Mouse (Mus musculus) midbrain, embryonic 11.5 days (tissue): ENCODE measurements around the gene Dnmt3b. TPM values are rescaled to one million over a fixed set of nuclear protein-coding genes. Genes with fewer than 3 reads are reported as not detected.

Experiments
- ATAC-seq: fragments of 200-750 bp; cut with Nextera tagmentation; 2 replicates; pipeline ENCODE4 v1.8.0; 2017; ENCODE audit warnings: moderate TSS enrichment, moderate library complexity; ENCODE audit not compliant: low FRiP score
- DNase-seq: peaks from one replicate; pipeline ENCODE4 v3.0.0; 2015; ENCODE audit warnings: low spot score; ENCODE audit errors: missing footprints
- H3K27ac ChIP-seq: fragments of 300-500 bp; sonication (generic); 2 replicates; pipeline ENCODE4 v1.5.1; 2014; ENCODE audit warnings: low read depth, low read length
- H3K27me3 ChIP-seq: fragments of 300-500 bp; sonication (generic); 2 replicates; pipeline ENCODE4 v1.6.1; 2014; ENCODE audit warnings: mild to moderate bottlenecking, low read length, moderate library complexity, mixed read lengths; ENCODE audit not compliant: control insufficient read depth, insufficient read depth
- H3K36me3 ChIP-seq: fragments of 300-500 bp; sonication (generic); 2 replicates; pipeline ENCODE4 v1.6.1; 2014; ENCODE audit warnings: mild to moderate bottlenecking, low read length, moderate library complexity, mixed read lengths; ENCODE audit not compliant: control insufficient read depth, insufficient read depth
- H3K4me1 ChIP-seq: fragments of 300-500 bp; sonication (generic); 2 replicates; pipeline ENCODE4 v1.6.1; 2014; ENCODE audit warnings: low read length; ENCODE audit not compliant: control insufficient read depth, insufficient read depth
- H3K4me2 ChIP-seq: fragments of 300-500 bp; sonication (generic); 2 replicates; pipeline ENCODE4 v1.6.1; 2014; ENCODE audit warnings: mild to moderate bottlenecking, moderate library complexity
- H3K4me3 ChIP-seq: fragments of 300-500 bp; sonication (generic); 2 replicates; pipeline ENCODE4 v1.5.1; 2014; ENCODE audit warnings: low read depth, low read length
- H3K9ac ChIP-seq: fragments of 300-500 bp; sonication (generic); 2 replicates; pipeline ENCODE4 v1.6.1; 2014; ENCODE audit warnings: low read length
- H3K9me3 ChIP-seq: fragments of 300-500 bp; sonication (generic); 2 replicates; pipeline ENCODE4 v1.6.1; 2016; ENCODE audit warnings: low read length; ENCODE audit not compliant: control insufficient read depth
- WGBS: fragments of 180-500 bp; shearing (Covaris S2); extraction: QIAGEN DNeasy Blood & Tissue Kit; methylation state at CpG from one replicate; pipeline ENCODE4 v1.1.7; 2014; 5-methylcytosine and 5-hydroxymethylcytosine counted together
- polyA plus RNA-seq: library from polyadenylated mRNA; unstranded; fragments of >200 nt; fragmentation: Nextera tagmentation; extraction: Ambion mirVana; gene quantifications from 2 replicates; pipeline ENCODE4 v1.2.1, GENCODE M21; 2014

The Dnmt3b gene
- polyA plus RNA-seq, 1 experiment from 2014 or later: 12.9 TPM

GRCm38 (mm10) chr2:153610426-153611240 lies 38.6 kb upstream of the Dnmt3b start:
- Histone ChIP-seq H3K9me3 (no peaks in the 10 kb centered on the region), H3K4me3 (no peak overlapping the region), H3K4me2 (no peak overlapping the region), H3K27me3 (no peaks in the 10 kb centered on the region), H3K9ac (peak overlapping the region; percentile 62), H3K36me3 (no peaks in the 10 kb centered on the region), H3K27ac (peak overlapping the region; percentile 62), H3K4me1 (peaks cover 11% of the 10 kb centered on the region; the same call in 1 of the 2 replicates)
- DNase-seq: peak; percentile 91
- ATAC-seq: peak; percentile 41; the same call in 1 of the 2 replicates
- WGBS: 12% methylated on average over 14 of the region's 14 CpGs

DNA sequence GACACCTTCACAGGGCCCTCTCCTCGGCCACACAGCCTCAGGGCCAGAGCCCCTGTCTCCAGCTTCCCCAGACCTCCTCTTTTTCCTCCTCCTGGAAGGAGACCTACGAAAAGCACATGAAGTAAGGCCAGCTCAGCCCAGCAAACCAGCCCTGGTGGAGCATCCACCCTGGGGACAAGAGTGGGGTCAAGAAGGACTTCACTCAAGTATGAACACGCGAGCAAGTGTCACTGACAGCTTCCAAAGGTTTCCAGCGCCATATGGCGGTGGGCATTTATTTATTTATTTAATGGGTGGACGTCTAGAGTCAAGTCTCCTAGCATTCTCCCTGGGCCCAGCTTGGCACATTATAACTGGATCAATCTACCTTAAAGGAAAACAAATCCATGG lies 38.0 kb upstream of the Dnmt3b start:
- H3K4me1 ChIP-seq: peaks cover 11% of the 10 kb centered on the region; the same call in 1 of the 2 replicates
- ATAC-seq (no peak), DNase-seq (peak; percentile 91)
- H3K9ac ChIP-seq: peak overlapping the region; percentile 62
- H3K27ac ChIP-seq: no peak overlapping the region; the same call in 1 of the 2 replicates
- 68% methylated on average over 7 of the region's 7 CpGs for WGBS
- H3K4me2 ChIP-seq: no peak overlapping the region
- H3K9me3 ChIP-seq: no peaks in the 10 kb centered on the region
- H3K4me3 ChIP-seq: no peak overlapping the region
- H3K36me3 ChIP-seq: no peaks in the 10 kb centered on the region
- no peaks in the 10 kb centered on the region for H3K27me3 ChIP-seq

GRCm38 (mm10) chr2:153611743-153612142 lies 37.5 kb upstream of the Dnmt3b start:
- no peaks in the 10 kb centered on the region for H3K9me3 ChIP-seq
- no peaks in the 10 kb centered on the region for H3K36me3 ChIP-seq
- H3K27me3 ChIP-seq: no peaks in the 10 kb centered on the region
- no peak overlapping the region for H3K27ac ChIP-seq
- ATAC-seq: no peak
- DNase-seq: peak; percentile 76
- no peak overlapping the region for H3K9ac ChIP-seq
- H3K4me3 ChIP-seq: no peak overlapping the region
- 95% methylated on average over 1 of the region's 1 CpGs for WGBS
- peaks cover 11% of the 10 kb centered on the region; the same call in 1 of the 2 replicates for H3K4me1 ChIP-seq
- H3K4me2 ChIP-seq: no peak overlapping the region

DNA sequence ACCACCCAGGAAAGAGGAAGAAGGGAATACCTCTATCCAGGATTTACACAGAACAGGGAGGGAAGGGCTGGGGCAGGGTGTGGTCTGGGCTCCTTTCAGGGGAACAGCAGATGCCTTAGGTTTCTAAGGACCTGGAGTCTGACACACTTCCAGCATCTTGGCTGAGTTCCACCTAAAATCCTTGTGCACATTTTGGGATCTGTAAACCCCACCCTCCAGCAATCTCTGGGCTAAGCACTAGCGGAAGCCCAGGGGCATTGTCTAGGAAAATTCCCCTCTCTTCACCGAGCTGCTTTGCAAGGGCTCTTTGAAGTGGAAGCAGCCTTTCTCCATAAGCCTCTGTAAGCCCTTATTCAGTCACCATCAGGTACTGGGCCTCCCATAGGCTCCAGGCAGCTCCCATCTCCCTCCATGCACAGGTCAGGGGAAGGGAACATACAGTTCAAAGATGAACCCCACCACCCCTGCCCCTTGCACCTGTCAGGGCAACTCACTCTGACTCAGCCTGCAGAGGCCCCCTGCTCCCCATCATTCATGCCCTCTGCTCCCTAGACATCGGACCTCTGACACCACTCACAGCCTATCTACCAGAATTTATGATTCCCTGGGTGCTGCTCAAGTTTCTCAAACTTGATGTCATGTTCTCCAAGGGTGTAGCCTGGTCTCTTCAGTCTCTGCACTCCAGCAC lies 36.5 kb upstream of the Dnmt3b start:
- no peaks in the 10 kb centered on the region for H3K27me3 ChIP-seq
- WGBS: 31% methylated on average over 3 of the region's 3 CpGs
- H3K9me3 ChIP-seq: no peaks in the 10 kb centered on the region
- H3K9ac ChIP-seq: no peak overlapping the region
- peaks cover 11% of the 10 kb centered on the region; the same call in 1 of the 2 replicates for H3K4me1 ChIP-seq
- no peak for ATAC-seq
- H3K36me3 ChIP-seq: no peaks in the 10 kb centered on the region
- no peak overlapping the region for H3K27ac ChIP-seq
- peak; percentile 84 for DNase-seq
- no peak overlapping the region for H3K4me3 ChIP-seq
- H3K4me2 ChIP-seq: no peak overlapping the region

DNA sequence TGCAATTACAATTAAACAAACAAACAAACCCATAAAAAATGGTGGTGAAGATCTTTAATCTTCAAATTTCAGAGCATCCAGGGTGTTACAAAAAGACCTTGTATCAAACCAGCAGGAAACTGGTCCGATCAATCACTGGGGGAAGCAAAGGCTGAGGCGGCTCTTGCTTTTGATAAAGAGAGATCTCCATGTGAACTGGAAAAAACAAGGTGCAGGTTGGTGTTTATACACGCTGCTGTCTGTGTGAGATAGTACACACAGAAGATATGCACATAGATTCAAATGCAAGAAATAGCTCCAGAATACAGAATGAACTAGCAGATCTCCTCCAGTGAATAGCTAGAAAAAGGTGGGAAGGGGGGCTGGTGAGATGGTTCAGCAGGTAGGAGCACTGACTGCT lies 32.4 kb upstream of the Dnmt3b start:
- DNase-seq: peak; percentile 2
- no peak for ATAC-seq
- Histone ChIP-seq H3K27me3 (no peaks in the 10 kb centered on the region), H3K4me2 (no peak overlapping the region), H3K9ac (no peak overlapping the region), H3K27ac (no peak overlapping the region), H3K9me3 (no peaks in the 10 kb centered on the region), H3K36me3 (peaks cover 19% of the 10 kb centered on the region), H3K4me1 (no peaks in the 10 kb centered on the region), H3K4me3 (no peak overlapping the region)
- 90% methylated on average over 3 of the region's 3 CpGs for WGBS

GRCm38 (mm10) chr2:153618439-153618838 lies 30.8 kb upstream of the Dnmt3b start:
- H3K4me3 ChIP-seq: no peak overlapping the region
- no peak overlapping the region for H3K9ac ChIP-seq
- ATAC-seq: no peak
- H3K4me1 ChIP-seq: no peaks in the 10 kb centered on the region
- WGBS: 90% methylated on average over 6 of the region's 6 CpGs
- H3K9me3 ChIP-seq: no peaks in the 10 kb centered on the region
- peaks cover 20% of the 10 kb centered on the region for H3K36me3 ChIP-seq
- no peak for DNase-seq
- H3K27ac ChIP-seq: no peak overlapping the region
- no peak overlapping the region for H3K4me2 ChIP-seq
- H3K27me3 ChIP-seq: no peaks in the 10 kb centered on the region

DNA sequence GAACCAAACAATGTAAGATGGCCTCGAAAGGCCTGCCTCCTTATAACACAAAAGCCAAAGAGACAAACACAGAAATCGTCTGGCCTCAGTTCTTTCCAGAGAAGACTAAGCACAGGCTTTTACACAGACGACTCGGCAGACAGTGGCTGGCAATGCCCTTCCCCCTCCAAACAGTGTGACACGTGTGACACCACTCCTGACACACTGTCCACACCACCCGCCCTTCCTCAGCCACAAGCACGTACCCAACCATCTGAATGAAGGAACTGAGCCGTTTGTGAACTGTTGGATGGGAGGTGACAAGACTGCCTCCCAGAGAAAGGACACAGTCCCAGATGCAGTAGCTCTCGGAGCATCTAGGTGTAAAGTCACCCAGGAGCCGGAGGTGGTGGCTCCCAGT lies 30.4 kb upstream of the Dnmt3b start:
- no peaks in the 10 kb centered on the region for H3K27me3 ChIP-seq
- no peak overlapping the region for H3K9ac ChIP-seq
- H3K9me3 ChIP-seq: no peaks in the 10 kb centered on the region
- peaks cover 22% of the 10 kb centered on the region for H3K36me3 ChIP-seq
- ATAC-seq (no peak), DNase-seq (no peak)
- no peak overlapping the region for H3K27ac ChIP-seq
- 82% methylated on average over 10 of the region's 10 CpGs for WGBS
- H3K4me2 ChIP-seq: no peak overlapping the region
- H3K4me3 ChIP-seq: no peak overlapping the region
- H3K4me1 ChIP-seq: no peaks in the 10 kb centered on the region

- Histone ChIP-seq H3K9ac (no peak overlapping the region), H3K27ac (no peak overlapping the region), H3K27me3 (no peaks in the 10 kb centered on the region), H3K4me1 (no peaks in the 10 kb centered on the region), H3K4me3 (no peak overlapping the region), H3K4me2 (no peak overlapping the region), H3K9me3 (no peaks in the 10 kb centered on the region), H3K36me3 (peaks cover 28% of the 10 kb centered on the region)
- ATAC-seq: no peak
- DNase-seq: no peak
- WGBS: 48% methylated on average over 10 of the region's 10 CpGs
Observed at GRCm38 (mm10) chr2:153622449-153622848, 26.8 kb upstream of the Dnmt3b start.

DNA sequence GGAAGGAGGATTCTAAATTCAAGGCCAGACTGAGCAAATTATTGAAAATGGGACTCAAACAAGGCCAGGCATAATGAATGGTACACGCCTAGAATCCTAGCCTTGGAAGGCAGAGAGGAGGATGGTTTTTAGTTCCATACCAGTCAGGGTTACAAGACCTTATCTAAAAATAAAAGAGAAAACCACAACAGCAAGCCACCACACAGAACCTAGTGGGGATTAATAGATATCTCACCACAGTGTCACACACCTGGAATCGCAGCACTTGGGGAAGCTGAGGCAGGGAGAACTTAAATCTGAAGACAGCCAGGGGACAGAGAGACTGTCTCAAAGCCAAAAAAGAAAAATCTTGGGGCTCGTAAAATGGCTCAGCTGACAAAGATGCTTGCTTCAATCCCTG lies 18.3 kb upstream of the Dnmt3b start:
- peaks cover 3% of the 10 kb centered on the region; the same call in 1 of the 2 replicates for H3K36me3 ChIP-seq
- H3K4me1 ChIP-seq: peaks cover 7% of the 10 kb centered on the region; the same call in 1 of the 2 replicates
- no peaks in the 10 kb centered on the region for H3K27me3 ChIP-seq
- H3K4me2 ChIP-seq: no peak overlapping the region
- no peaks in the 10 kb centered on the region for H3K9me3 ChIP-seq
- no peak for DNase-seq
- 92% methylated on average over 3 of the region's 3 CpGs for WGBS
- no peak overlapping the region for H3K4me3 ChIP-seq
- no peak overlapping the region for H3K9ac ChIP-seq
- no peak for ATAC-seq
- H3K27ac ChIP-seq: no peak overlapping the region
